Mouse (Mus musculus) brain, embryonic 14.5 days (tissue): ENCODE measurements around the gene Rtn4rl1. TPM values are rescaled to one million over a fixed set of nuclear protein-coding genes. Genes with fewer than 3 reads are reported as not detected.

Experiments
- DNase-seq: peaks from one replicate; pipeline ENCODE4 v3.0.0-alpha.2; 2011; ENCODE audit warnings: low read depth
- CTCF ChIP-seq: fragments of 200-500 bp; IDR thresholded peaks from 2 replicates; pipeline ENCODE4 v1.5.1; 2012; ENCODE audit warnings: inconsistent platforms, mild to moderate bottlenecking, moderate library complexity, borderline replicate concordance; ENCODE audit not compliant: insufficient read depth, insufficient read length; ENCODE audit errors: extremely low read depth
- POLR2A ChIP-seq: fragments of 200-500 bp; IDR thresholded peaks from 2 replicates; pipeline ENCODE4 v1.6.1; 2012; ENCODE audit warnings: mild to moderate bottlenecking, inconsistent platforms, borderline replicate concordance; ENCODE audit not compliant: poor library complexity, insufficient read depth, insufficient read length, severe bottlenecking; ENCODE audit errors: extremely low read depth
- polyA plus RNA-seq: library from polyadenylated mRNA; depleted of rRNA; stranded (reverse); fragments of >200 nt; gene quantifications from 2 replicates; pipeline ENCODE4 v1.2.3, GENCODE M21; 2012; rRNA removed

Gene Rtn4rl1
- polyA plus RNA-seq, 1 experiment = 12.1 TPM

- no peak for DNase-seq
- no peak for TF ChIP-seq POLR2A
- TF ChIP-seq CTCF = no peak
Measured at GRCm38 (mm10) chr11:75311751-75312150, 118.2 kb downstream of the Rtn4rl1 start.

- peak; percentile 43 for DNase-seq
- TF ChIP-seq POLR2A (no peak), CTCF (no peak)
Measured at GRCm38 (mm10) chr11:75313834-75314233, 120.3 kb downstream of the Rtn4rl1 start.

Other genes starting within 250 kb of the Rtn4rl1 start
- gene Hic1, start 24.3 kb upstream of the Rtn4rl1 start, polyA plus RNA-seq = 8.3 and 11.7 TPM in 2 replicates
- 20.0 and 23.8 TPM in 2 replicates for gene Ovca2, start 14.9 kb upstream of the Rtn4rl1 start, polyA plus RNA-seq
- gene Dph1, start 2.5 kb upstream of the Rtn4rl1 start, polyA plus RNA-seq = 19.3 and 23.9 TPM in 2 replicates
- 49.2 and 53.3 TPM in 2 replicates for gene Rpa1, start 154.5 kb downstream of the Rtn4rl1 start, polyA plus RNA-seq
- 9.0 and 9.9 TPM in 2 replicates for gene Smyd4, start 154.7 kb downstream of the Rtn4rl1 start, polyA plus RNA-seq
- gene Serpinf1, start 228.9 kb downstream of the Rtn4rl1 start, polyA plus RNA-seq = 10.3 and 34.7 TPM in 2 replicates
- gene Serpinf2, start 245.8 kb downstream of the Rtn4rl1 start, polyA plus RNA-seq = 0.21 and 0.25 TPM in 2 replicates